Mouse (Mus musculus): ENCODE data around the gene Tcp10c. TPM values are rescaled to one million over a fixed set of nuclear protein-coding genes. Genes with fewer than 3 reads are reported as not detected.
"Not testable (repeated sequence)": the region's sequence is repeated elsewhere in the genome, so short reads cannot be mapped to it uniquely, and the experiment has no call there.

Gene Tcp10c
- total RNA-seq (2021): not detected
- long read RNA-seq, experiment 1: 0 reads
- long read RNA-seq, experiment 2: 0 reads

DNA sequence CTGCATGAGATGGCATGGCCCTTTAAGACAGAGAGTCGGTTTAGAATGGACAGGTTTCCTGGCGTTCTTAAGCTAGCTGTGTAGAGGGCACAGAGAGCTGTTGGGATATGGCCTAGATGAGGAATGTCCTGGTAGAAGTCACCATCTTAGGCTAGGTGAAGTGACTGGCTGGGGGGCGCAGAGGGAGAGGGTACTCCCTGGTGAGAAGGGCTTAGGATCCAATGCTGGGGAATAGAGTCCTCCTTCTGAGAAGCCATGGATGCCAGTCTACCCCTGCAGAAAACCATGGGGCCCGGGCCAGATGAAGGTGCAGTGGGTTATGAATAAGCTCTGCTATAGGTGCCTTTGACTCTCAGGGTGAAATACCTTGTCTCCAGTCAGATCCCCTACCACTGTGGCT lies at the start of gene Tcp10c:
Gene Tcp10c (plus strand): TSS at position 52 of the 400 bp plus-strand sequence.
- DNase-seq: not testable (repeated sequence)

DNA sequence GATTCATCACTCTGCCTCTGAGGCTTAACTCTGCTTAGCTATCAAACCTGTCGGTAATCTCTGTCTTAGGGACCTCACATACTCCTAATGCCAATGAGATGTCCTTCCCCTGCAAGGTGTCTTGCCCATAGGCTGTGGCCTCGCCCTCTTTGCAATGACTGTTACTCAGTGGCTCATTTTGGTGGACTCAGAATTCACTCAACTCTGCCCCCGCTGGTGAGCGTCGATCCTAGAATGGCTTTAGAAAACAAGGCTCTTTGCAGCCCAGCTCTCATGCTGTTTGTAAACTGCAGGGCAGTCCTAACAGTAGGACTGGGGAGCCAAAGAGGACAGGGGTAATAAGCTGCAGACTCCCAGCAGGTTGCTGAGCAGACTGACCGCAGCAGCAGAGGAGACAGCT lies 46.5 kb upstream of the Tcp10c start:
- DNase-seq: peak in 1 of 2 experiments; percentile 24

DNA sequence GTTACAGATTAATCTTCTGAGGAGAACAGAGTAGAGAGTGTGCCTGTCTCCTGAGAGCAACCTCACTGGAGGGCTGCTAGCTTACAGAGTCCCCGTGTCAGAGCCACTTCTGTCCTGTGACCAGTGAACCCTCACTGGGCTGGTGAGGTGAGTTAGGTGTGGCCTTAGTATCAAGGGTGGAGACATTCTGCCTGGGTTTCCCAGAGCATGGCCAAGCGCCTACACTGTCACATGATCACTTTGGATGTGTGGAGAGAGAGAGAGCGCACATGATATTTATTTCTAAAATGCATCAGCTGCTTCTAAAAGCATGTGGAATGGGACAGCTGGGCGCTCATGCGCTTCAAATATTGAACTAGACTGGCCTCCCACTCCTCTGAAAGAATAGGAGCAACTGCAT lies 46.0 kb upstream of the Tcp10c start:
- DNase-seq: not testable (repeated sequence)

DNA sequence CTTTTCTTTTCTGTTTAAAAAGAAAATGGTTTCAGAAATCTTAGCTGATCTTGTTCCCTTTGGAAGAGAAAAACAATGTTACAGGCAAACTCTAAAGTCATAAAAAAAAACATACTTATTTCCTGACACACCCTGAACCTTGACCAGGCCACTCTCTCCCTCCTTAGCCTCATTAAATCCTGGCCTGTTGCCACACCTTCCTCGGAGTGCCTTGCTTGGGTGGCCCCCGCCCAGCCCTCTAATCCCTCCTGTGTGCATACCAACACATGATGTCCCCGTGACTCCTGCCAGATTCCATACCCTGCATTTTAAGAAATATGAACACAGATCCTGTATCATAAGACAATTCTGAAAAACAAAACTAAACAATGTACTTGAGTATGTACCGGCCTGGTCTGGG lies 45.6 kb upstream of the Tcp10c start:
- DNase-seq: not testable (repeated sequence)

DNA sequence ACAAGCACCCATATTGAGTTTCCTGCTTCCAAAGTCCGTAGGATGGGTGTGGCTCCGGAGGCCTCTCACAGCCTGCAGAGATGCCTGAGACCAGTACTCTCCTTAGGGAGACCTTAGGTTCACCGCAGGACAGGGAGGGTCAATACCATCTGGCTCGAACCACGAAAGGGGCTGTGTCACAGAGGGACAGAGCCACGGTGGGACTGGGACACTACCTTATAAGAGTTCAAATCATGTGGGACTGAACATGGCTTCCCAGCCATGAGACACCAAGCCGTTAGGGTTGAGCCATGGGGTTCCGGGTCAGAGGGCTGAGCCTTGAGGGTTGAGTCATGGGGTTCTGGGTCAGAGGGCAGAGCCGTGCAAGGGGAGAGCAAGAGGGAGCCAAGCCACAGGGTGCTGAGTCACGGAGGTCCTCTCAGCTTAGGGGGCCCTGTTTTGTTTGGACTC lies 45.2 kb upstream of the Tcp10c start:
- peak; percentile 27 to 28 for DNase-seq

DNA sequence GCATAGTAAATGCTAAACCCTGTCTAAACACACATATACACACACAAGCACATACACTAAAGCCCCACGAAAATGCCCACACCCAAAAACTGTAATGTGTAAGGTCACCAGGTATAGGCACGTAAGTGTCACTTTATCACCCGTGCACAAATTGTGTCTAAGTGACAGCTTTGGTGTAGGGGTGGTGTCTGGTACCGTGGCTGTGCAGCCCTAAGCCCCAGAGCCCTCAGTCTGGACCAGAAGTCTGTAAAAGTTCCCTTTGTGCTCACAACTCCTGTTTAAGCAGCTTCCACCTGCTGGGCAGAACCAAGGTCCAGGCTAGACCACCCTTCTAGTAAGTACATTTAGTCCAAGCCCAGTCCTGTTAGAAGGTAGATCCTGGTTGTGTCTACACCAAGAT lies 24.4 kb upstream of the Tcp10c start:
- DNase-seq: not testable (repeated sequence)

DNA sequence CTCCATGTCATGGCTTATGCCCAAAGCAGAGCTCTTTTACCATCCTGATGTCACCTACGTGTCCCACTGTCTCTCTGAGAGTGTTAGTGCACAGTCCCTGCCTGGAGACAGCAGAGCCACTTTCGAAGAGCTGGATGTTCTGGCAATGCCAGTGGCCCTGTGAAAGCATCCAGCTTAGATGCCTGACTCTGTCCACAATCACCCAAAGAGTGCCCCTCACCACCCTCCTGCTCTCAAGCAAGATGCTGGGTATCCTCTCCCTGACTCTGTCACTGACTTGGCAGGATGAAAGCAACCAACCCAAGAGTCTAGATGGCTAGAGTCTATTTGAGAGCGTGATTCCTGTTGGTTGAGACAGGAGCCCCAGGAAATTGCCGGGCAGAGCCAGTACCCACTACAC lies 23.2 kb upstream of the Tcp10c start:
- not testable (repeated sequence) for DNase-seq

DNA sequence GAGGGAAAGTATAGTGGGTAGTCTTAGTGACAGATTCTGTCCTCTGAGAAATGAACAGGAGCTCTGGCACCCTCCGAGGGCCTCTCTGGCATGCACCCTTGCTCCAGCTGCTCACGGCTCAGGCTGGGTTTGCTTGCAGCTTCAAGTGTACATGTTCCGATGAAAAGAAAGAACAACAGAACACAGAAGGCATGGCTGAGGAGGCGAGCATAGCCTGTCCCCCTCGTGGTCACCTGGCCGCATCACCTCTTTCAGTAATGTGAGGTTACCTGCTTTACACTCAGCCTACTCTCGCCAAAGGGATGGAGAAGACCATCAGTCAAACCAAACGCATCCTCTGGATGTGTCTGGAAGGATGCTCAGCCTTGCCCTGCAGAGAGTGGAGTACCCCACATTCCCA lies 21.9 kb upstream of the Tcp10c start:
- DNase-seq: not testable (repeated sequence)

DNA sequence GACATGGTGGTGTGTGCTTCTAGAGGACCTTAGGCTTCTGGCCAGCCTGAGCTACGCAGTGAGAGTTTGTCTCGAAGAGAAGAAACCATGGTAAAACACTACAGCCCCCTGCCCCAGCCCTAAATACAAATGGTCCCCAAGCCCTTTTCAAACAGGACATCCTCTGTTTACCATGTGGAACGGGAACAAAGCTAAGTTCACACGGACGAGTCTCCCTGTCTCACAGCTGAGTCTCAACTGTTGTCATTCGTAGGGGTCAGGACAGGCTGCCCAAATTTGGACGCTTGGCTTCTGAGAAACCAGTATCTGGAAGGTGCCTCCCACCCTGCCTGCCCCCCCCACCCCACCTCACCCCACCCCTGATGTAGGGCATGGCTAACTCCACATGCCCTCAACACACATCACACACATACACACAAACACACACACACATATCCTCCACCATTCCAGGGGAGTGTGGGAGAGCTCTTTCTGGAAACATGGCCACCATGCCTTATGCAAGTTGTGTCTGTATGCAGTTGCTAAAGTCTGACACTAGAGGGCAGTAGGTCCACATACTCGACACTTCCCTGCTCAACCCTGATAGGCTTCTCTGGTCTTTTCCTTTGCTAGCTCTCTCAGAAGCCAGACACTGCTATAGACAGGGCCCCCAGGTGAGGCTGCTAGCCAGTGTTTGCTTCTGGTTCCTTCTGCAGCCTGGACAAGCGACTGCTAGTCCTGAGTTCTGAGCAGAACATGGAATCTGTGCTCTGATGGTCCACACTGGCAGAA lies 17.2 kb upstream of the Tcp10c start:
- peak; percentile 43 to 68 for DNase-seq

DNA sequence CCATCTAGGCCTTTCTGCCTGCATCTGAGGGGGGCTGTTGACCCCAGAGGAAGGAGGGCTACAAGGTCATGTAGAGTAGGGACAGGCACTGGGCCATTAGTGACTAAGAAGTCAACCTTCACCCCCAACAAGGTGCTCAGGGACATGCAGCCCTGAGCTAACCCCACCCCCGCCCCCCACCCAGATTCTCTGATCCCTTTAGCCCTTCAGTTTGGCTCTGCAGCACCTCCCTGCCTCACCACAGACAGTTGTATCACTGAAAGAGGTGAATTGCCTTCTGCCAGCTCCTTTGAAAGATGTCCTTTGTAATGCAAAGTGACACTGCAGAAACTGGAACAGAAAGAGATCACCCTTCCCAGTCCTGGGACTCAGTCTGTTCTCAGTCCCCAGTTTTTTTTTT lies 16.4 kb upstream of the Tcp10c start:
- not testable (repeated sequence) for DNase-seq

DNA sequence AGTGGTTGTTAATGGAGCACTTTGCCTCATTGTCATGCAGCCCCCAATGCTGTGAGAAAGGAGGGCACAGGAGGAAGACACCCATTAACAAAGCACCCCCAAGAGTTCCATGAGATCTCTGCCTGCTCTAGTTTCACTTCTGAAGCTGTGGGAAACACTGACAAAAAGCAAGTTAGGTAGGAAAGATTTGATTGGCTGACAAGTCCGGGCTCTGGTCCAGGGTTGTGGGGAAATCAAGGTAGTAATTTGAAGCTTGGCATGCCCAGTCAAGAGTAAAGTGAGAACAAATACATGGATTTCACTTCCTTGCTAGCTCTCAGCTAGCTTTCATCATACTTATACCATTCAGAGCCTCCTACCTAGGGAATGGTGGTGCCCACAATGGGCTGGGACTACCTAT lies 14.3 kb upstream of the Tcp10c start:
- not testable (repeated sequence) for DNase-seq

DNA sequence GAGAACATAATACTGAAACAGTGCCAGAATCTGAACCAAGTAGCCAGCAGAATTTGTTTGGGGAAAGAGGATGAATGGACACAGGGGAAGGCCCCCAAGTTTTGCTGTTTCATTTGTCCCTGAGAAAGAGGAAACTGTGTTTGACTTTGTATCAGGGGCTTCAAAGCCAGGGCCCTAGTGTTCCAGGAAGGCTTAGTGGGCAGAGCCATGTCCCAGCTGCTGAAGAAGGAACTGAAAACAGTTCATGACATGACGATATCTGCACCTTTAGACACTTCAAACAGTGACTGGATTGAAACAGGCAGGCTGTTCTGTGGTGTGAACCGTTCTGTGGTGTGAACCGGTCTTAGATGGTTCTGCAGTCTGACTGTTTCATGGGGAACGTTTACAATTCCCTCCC lies 8.4 kb upstream of the Tcp10c start:
- DNase-seq: not testable (repeated sequence)

DNA sequence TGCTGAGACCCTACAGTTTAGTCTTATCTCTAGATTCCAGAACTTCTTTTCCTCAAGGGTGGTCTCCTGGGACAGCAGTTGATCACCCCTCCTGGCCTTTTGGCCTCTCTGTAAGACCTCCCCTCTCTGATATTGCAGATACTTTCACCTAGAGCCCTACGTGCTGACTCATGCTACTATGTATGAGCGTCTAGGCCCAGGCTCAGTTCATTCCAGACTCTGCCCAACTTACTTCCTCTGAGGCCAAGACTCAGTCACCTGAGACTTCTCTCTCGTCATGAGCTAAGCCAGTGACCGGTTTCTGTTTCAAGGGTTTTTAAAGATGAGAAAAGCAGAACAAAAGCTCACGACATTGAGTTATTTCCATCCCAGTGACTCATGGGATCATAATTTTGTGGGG lies 4.8 kb upstream of the Tcp10c start:
- DNase-seq: not testable (repeated sequence)

DNA sequence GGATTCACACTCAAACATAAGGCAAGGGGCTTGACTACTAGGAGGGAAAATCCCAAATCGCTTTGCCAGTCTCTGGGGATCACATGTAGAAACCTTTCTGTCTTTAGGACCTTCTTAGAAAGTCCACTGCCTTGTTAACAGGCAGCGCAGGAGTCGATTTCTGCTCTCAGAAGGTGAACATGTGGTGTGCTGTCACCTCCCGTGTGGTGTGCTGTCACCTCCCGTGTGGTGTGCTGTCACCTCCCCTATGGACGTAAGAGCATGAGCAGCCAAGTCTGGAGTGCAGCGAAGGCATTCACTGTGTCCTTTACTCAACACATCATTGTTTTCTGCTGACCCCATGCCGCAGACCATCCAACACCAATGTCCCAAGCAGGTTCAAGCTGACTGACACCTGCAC lies 1.1 kb upstream of the Tcp10c start:
- not testable (repeated sequence) for DNase-seq

DNA sequence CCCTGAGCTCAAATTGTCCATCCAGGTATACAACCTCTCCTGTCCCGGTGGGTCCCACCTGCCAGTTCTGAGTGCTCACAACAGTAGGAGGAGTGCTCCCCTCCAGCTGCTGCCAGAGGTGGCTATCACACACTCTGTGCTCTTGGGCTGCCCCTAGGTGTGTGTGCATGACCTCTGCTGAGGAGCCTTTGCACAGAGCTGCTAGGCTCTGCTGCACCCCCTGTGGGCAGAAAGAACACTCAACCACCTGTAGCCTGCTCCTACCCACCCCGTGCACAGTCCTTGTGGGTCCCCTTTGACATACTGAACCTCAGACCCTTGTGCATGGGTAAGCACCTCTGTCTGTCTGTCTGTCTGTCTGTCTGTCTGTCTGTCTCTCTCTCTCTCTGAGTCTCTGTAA lies 8.1 kb downstream of the Tcp10c start:
- not testable (repeated sequence) for DNase-seq

DNA sequence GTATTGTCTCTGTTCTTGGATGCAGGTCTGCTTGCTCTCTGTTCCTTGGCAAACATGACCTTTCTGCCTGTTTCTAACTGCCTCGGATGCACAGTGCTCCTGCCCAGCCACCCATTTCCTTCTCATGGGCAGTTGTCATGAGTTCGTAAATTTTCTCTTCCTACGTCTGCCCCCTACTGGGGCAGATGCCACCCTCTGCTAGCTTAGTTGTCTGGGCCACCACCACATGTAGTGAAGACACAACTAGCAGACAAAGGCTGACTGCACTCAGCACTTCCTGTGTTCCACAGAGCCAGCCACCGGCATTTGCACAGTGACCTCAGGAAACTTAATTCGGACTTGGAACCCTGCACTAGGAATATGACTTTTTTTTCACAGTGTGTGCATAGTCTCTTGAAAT lies 9.4 kb downstream of the Tcp10c start:
- not testable (repeated sequence) for DNase-seq

DNA sequence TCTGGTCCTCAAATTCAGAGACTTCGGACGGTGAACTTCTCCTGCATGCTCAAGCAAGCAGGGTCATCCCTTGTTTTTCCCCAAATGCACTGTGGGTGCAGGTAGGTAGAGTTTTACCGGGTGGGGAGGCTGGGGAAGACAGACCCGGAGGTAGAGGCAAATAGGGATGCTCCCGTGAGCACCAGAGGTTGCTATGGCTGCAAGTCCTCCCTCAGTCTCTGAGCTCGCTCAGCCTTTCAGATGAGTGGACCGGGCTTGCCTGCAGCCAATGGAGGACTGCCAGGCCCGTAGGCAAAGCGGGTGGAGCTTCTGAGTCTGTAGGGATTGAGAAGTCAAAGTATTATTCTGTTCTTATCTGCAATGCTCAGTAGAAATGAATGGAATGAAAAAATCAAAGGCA lies 9.8 kb downstream of the Tcp10c start:
- not testable (repeated sequence) for DNase-seq

DNA sequence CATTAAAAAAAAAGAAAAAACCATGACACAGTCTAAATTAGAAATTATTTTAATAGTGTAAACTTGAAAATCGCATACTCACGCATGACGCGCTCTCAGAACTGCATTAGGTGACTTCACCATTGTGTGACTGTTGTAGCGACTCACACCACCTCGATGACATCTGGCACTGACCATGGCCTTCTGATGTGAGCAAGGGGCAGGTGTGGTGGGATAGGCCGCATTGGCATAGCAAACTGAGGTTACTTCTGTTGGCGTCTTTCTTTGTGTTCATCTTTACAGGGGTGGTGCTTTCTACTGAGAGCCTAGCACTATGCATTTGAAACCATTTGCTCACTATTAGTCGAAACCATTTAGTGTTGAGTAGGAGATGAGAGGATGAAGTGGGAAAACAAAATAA lies 12.8 kb downstream of the Tcp10c start:
- DNase-seq: not testable (repeated sequence)

DNA sequence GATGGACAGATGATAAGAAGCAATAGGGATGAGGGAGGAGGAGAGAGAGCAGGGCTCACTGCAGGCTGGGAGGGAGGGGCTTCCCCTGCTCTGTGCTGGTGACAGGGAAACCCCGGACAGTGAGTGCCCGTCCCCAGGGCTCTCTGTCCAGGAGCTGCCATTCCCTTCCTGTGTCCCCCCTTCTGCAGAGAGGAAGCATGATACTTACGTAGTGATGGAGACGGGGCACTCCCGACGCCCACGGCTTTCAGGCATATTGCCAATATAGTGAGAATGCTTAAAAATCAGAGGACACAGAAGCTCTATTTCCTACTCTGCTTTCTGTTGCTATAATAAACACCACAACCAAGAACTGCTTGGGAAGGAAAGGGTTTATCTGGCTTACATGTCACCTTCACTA lies 14.3 kb downstream of the Tcp10c start:
- not testable (repeated sequence) for DNase-seq

DNA sequence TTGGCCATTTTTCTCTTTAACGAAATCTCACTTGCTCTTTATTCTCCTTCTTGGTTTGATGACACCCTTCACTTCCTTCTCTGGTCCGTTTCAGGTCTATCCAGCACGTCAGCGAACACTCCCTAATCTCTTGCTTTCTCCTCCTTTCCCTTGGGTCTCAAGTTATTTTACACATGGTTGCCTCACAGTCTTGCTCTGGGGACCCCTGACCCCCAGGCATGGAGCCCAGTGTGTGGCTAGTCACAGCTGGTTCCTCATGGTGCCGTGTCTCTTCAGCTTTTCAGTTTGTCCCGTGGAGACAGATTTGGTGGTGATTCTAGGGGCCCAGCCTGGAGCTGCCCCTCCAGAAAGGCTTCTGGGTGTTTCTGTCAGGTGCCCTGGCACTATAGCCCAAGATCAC lies 16.4 kb downstream of the Tcp10c start:
- not testable (repeated sequence) for DNase-seq

DNA sequence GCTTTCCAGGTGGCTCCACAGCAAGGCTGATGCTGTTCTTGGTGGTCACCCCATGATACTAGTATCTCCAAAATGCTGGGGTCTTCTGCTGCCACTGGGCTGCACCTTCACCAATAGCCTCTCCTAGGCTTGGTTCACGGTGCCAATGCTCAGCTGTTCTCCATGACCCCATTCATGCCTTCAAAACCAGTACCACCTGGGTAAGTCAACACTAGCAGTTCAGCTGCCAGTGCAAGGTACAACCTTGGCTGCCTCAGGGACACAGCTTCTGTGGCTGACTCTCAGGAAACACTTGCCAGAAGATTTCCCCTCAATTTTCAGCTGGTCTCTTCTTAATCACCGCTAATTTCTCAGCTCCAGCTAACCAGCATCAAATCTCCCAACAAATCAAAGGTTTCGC lies 24.0 kb downstream of the Tcp10c start:
- DNase-seq: not testable (repeated sequence)

DNA sequence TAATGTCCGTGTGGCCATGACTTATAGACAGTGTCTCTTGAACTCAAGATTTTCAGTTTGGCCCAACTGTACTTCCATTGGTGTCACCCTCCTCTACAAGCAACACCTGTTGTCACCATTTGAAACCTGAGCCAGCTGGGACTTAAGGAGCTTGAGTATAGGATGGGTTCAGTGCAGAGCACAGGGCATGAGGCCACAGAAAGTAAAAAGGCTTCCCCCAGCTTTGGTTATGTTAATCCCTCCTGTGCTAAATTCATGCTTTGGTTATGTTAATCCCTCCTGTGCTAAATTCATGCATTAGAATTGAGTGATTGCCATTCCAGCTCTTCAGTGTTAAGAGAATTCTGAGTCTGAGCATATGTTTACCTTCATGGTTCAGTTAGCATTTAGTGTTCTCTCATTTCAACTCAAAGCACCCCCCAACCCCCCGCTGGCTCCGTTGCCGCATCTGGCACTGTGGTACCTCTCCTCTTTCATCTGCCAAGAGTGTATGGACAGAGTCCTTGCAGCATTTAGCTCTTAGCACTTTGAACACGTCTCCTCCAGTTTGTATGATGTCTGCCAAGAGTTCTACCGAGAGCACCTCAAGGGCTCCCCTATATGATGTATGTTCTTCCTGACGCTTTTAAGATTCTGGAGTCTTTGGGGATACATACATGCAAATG lies 25.7 kb downstream of the Tcp10c start:
- not testable (repeated sequence) for DNase-seq

DNA sequence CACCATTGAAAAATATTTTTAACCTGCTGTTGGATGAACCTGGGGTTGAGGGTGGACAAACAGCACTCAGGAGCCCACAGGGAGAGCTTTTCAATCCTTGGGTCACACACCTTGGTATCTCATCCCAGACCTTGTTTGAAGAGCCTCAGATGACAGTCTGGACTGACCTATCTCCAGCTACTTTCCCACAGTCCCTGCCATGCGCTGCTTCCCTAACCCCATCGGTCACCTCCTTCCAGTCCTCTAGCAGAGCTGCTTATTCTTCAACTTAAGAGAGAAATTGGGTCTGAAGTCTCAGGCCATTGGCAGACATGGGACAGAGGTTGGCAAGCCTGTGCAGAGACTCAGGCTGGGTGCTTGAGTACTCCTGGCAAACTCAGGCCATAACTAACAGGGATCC lies 26.9 kb downstream of the Tcp10c start:
- DNase-seq: not testable (repeated sequence)

Data from heart, adult 18-20 months (tissue).